Mouse (Mus musculus) embryonic facial prominence, embryonic 14.5 days (tissue): ENCODE data around the gene Itpr3. TPM values are rescaled to one million over a fixed set of nuclear protein-coding genes. Genes with fewer than 3 reads are reported as not detected.
A peak's percentile ranks its signal among the peaks of the same experiment; 100 is the strongest.

Experiments used
- ATAC-seq: fragments of 200-750 bp; cut with Nextera tagmentation; 2 replicates; pipeline ENCODE4 v1.8.0; 2017; ENCODE audit warnings: low read depth, moderate number of reproducible peaks, moderate TSS enrichment
- DNase-seq: peaks from one replicate; pipeline ENCODE4 v3.0.0-alpha.2; 2015; ENCODE audit warnings: low spot score
- H3K27ac ChIP-seq: fragments of 300-500 bp; sonication (generic); replicated peaks from 2 replicates; pipeline ENCODE4 v1.5.1; 2014; ENCODE audit warnings: low read depth, mild to moderate bottlenecking, low read length, moderate library complexity
- H3K27me3 ChIP-seq: fragments of 300-500 bp; sonication (generic); replicated peaks from 2 replicates; pipeline ENCODE4 v1.6.1; 2014; ENCODE audit warnings: low read length; ENCODE audit not compliant: control insufficient read depth, insufficient read depth
- H3K36me3 ChIP-seq: fragments of 300-500 bp; sonication (generic); 2 replicates; pipeline ENCODE4 v1.6.1; 2014; ENCODE audit warnings: low read length, mixed read lengths; ENCODE audit not compliant: control insufficient read depth, insufficient read depth
- H3K4me1 ChIP-seq: fragments of 300-500 bp; sonication (generic); 2 replicates; pipeline ENCODE4 v1.6.1; 2014; ENCODE audit warnings: antibody characterized with exemption, low read length; ENCODE audit not compliant: control insufficient read depth, insufficient read depth
- H3K4me2 ChIP-seq: fragments of 300-500 bp; sonication (generic); 2 replicates; pipeline ENCODE4 v1.6.1; 2014; ENCODE audit warnings: low read depth, mild to moderate bottlenecking, low read length, moderate library complexity, mixed read lengths
- H3K4me3 ChIP-seq: fragments of 300-500 bp; sonication (generic); 2 replicates; pipeline ENCODE4 v1.5.1; 2014; ENCODE audit warnings: low read depth, mild to moderate bottlenecking, low read length
- H3K9ac ChIP-seq: fragments of 300-500 bp; sonication (generic); 2 replicates; pipeline ENCODE4 v1.6.1; 2014; ENCODE audit warnings: low read depth, mild to moderate bottlenecking, low read length, moderate library complexity, mixed read lengths
- H3K9me3 ChIP-seq: fragments of 300-500 bp; sonication (generic); 2 replicates; pipeline ENCODE4 v1.6.1; 2016; ENCODE audit warnings: low read length; ENCODE audit not compliant: control insufficient read depth
- WGBS: fragments of 180-500 bp; shearing (Covaris S2); extraction: QIAGEN DNeasy Blood & Tissue Kit; methylation state at CpG from one replicate; pipeline ENCODE4 v1.1.7; 2014; 5-methylcytosine and 5-hydroxymethylcytosine counted together
- polyA plus RNA-seq: library from polyadenylated mRNA; unstranded; fragments of >200 nt; fragmentation: Nextera tagmentation; extraction: Ambion mirVana; gene quantifications from 2 replicates; pipeline ENCODE4 v1.2.1, GENCODE M21; 2014

Gene Itpr3
- polyA plus RNA-seq, 1 experiment from 2014 or later: 5.0 TPM

DNA sequence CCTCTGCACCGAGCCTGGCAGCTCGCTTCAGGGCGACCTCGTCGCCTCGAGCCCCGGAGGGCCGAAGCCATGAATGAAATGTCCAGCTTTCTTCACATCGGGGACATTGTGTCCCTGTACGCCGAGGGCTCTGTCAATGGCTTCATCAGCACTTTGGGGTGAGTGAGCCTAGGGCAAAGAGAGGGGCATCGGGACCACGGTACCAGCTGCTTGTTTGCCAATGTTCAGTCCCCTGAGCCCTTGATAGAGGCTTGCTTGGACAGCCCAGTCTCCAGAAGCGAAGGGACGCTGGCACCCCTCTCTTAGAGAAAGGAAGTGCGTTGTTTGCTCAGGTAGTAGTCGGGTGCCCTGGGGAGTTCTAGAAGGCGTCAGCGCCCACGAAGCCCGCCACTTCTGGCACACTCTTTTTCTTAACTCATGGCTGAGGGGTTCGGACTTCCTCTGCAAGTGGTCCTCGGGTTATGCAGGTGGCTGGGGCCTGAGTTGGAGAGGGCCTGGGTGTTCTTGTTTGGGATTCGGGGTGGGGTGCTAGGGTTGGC, 482 bp downstream of the Itpr3 start:
- H3K9me3 ChIP-seq: no peaks in the 10 kb centered on the region
- peaks cover 11% of the 10 kb centered on the region; the same call in 1 of the 2 replicates for H3K4me1 ChIP-seq
- H3K36me3 ChIP-seq: no peaks in the 10 kb centered on the region
- peak overlapping the region; percentile 97 for H3K4me2 ChIP-seq
- 0% methylated on average over 21 of the region's 24 CpGs for WGBS
- H3K4me3 ChIP-seq: peak overlapping the region; percentile 66
- H3K27me3 ChIP-seq: no peaks in the 10 kb centered on the region
- peak overlapping the region; percentile 70 for H3K9ac ChIP-seq
- no peak for ATAC-seq
- no peak overlapping the region; the same call in 1 of the 2 replicates for H3K27ac ChIP-seq
- no peak for DNase-seq

- H3K9me3 ChIP-seq: no peaks in the 10 kb centered on the region
- H3K4me1 ChIP-seq: peaks cover 11% of the 10 kb centered on the region; the same call in 1 of the 2 replicates
- 69% methylated on average over 7 of the region's 8 CpGs for WGBS
These were observed 3.6 kb downstream of the Itpr3 start for GRCm38 (mm10) chr17:27060698-27061097.

GRCm38 (mm10) chr17:27061727-27062126, 4.6 kb downstream of the Itpr3 start:
- H3K36me3 ChIP-seq: no peaks in the 10 kb centered on the region
- H3K4me1 ChIP-seq: peaks cover 11% of the 10 kb centered on the region; the same call in 1 of the 2 replicates
- no peak overlapping the region for H3K27ac ChIP-seq
- H3K4me2 ChIP-seq: no peak overlapping the region
- H3K27me3 ChIP-seq: no peaks in the 10 kb centered on the region
- ATAC-seq: no peak
- no peak overlapping the region for H3K4me3 ChIP-seq
- no peak for DNase-seq
- H3K9me3 ChIP-seq: no peaks in the 10 kb centered on the region
- no peak overlapping the region for H3K9ac ChIP-seq
- WGBS: 93% methylated on average over 3 of the region's 3 CpGs

More at GRCm38 (mm10) chr17:27060698-27061097, 3.6 kb downstream of the Itpr3 start:
- Histone ChIP-seq H3K4me3 (no peak overlapping the region), H3K27ac (no peak overlapping the region), H3K36me3 (no peaks in the 10 kb centered on the region), H3K9ac (no peak overlapping the region), H3K4me2 (no peak overlapping the region), H3K27me3 (no peaks in the 10 kb centered on the region)
- ATAC-seq (no peak), DNase-seq (no peak)

GRCm38 (mm10) chr17:27062684-27063083, 5.6 kb downstream of the Itpr3 start:
- ATAC-seq (no peak), DNase-seq (no peak)
- WGBS: 90% methylated on average over 7 of the region's 7 CpGs
- no peak overlapping the region for H3K27ac ChIP-seq
- no peaks in the 10 kb centered on the region for H3K9me3 ChIP-seq
- H3K4me3 ChIP-seq: no peak overlapping the region
- H3K4me2 ChIP-seq: no peak overlapping the region
- no peaks in the 10 kb centered on the region for H3K36me3 ChIP-seq
- peaks cover 11% of the 10 kb centered on the region; the same call in 1 of the 2 replicates for H3K4me1 ChIP-seq
- H3K9ac ChIP-seq: no peak overlapping the region
- H3K27me3 ChIP-seq: no peaks in the 10 kb centered on the region

GRCm38 (mm10) chr17:27063717-27064116, 6.6 kb downstream of the Itpr3 start:
- ATAC-seq (0 out of 2 replicates have a peak, but pooled peaks have one; percentile 42), DNase-seq (peak; percentile 35)
- 34% methylated on average over 6 of the region's 6 CpGs for WGBS
- Histone ChIP-seq H3K4me3 (no peak overlapping the region), H3K9ac (peak overlapping the region; percentile 30; the same call in 1 of the 2 replicates), H3K27ac (no peak overlapping the region), H3K4me2 (no peak overlapping the region), H3K9me3 (no peaks in the 10 kb centered on the region), H3K36me3 (no peaks in the 10 kb centered on the region), H3K27me3 (no peaks in the 10 kb centered on the region), H3K4me1 (peaks cover 3% of the 10 kb centered on the region; the same call in 1 of the 2 replicates)

- WGBS: 33% methylated on average over 2 of the region's 2 CpGs
- ATAC-seq (no peak), DNase-seq (no peak)
- H3K36me3 ChIP-seq: no peaks in the 10 kb centered on the region
- no peaks in the 10 kb centered on the region for H3K9me3 ChIP-seq
- no peak overlapping the region for H3K4me2 ChIP-seq
- no peaks in the 10 kb centered on the region for H3K4me1 ChIP-seq
- H3K9ac ChIP-seq: no peak overlapping the region
- no peak overlapping the region for H3K4me3 ChIP-seq
- H3K27me3 ChIP-seq: no peaks in the 10 kb centered on the region
- H3K27ac ChIP-seq: no peak overlapping the region
These were observed 7.1 kb downstream of the Itpr3 start for GRCm38 (mm10) chr17:27064195-27064594.

DNA sequence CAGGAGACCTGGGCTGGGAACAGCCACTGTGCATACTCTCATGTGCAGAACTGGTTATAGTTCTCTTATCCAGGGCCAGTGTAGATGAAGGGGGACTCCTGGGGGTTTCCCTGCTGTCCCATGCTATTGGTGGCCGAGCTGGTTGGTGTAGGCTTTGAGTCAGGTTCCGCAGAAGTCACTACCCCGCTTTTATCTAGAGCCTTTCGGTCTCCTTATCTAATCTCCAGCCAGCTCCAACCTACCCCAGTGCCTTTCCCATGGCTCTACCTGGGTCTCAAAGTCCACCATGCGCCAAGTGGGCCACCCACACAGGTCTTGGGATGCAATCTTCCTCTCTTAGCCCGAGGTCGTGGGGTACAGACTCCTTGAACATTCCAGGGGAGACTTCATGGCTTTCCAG, 9.0 kb downstream of the Itpr3 start:
- Histone ChIP-seq H3K27ac (no peak overlapping the region), H3K4me2 (no peak overlapping the region), H3K36me3 (no peaks in the 10 kb centered on the region), H3K9me3 (no peaks in the 10 kb centered on the region), H3K4me3 (no peak overlapping the region), H3K9ac (no peak overlapping the region), H3K4me1 (no peaks in the 10 kb centered on the region), H3K27me3 (no peaks in the 10 kb centered on the region)
- 84% methylated on average over 7 of the region's 7 CpGs for WGBS
- ATAC-seq: no peak
- DNase-seq: no peak

DNA sequence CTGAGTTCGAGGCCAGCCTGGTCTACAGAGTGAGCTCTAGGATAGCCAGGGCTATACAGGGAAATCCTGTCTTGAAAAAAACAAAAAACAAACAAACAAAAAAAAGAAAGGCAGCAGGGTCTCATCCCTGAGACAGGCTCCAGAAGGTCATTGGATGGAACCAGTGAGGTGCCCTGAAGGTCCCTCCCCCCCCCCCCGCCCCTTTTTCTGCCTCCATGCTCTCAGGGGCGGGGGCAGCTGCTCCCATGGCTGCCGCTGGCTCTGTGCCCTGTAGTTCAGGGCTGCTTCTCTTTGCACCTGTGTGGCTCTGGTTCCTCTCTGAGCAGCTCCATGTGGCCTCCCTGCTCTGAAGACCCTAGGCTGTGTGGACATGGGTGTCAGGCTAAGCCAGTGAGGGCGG, 12.0 kb downstream of the Itpr3 start:
- 77% methylated on average over 4 of the region's 5 CpGs for WGBS

DNA sequence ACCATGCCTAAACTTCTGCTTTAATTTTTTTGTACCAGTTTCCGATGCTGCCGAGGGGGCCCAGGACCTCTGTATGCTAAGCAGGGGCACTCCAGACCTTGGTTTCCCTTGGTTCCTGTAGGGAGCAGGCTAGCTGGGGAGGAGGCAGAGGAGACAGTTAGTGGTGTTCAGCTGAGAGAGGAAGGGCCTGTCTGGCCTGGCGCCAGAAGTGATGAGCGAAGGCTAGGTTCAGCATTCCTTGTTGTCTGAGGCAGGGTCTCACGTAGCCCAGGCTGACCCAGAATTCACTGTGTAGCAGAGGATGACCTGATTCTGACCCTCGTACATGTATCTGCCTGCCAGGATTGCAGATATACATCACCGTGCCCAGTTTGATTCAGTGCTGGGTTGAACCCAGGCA, 13.8 kb downstream of the Itpr3 start:
- Histone ChIP-seq H3K4me2 (no peak overlapping the region), H3K27ac (no peak overlapping the region), H3K27me3 (no peaks in the 10 kb centered on the region), H3K36me3 (no peaks in the 10 kb centered on the region), H3K4me3 (no peak overlapping the region), H3K9ac (no peak overlapping the region), H3K4me1 (no peaks in the 10 kb centered on the region; the same call in 1 of the 2 replicates), H3K9me3 (no peaks in the 10 kb centered on the region)
- DNase-seq (no peak), ATAC-seq (no peak)
- 91% methylated on average over 7 of the region's 7 CpGs for WGBS

More for the DNA sequence above, 12.0 kb downstream of the Itpr3 start:
- H3K27ac ChIP-seq: no peak overlapping the region
- no peaks in the 10 kb centered on the region for H3K27me3 ChIP-seq
- no peaks in the 10 kb centered on the region for H3K9me3 ChIP-seq
- H3K4me1 ChIP-seq: no peaks in the 10 kb centered on the region
- DNase-seq (no peak), ATAC-seq (no peak)
- no peak overlapping the region for H3K4me2 ChIP-seq
- H3K36me3 ChIP-seq: no peaks in the 10 kb centered on the region
- no peak overlapping the region for H3K9ac ChIP-seq
- no peak overlapping the region for H3K4me3 ChIP-seq
